Mouse (Mus musculus) testis, postnatal 14 days (tissue): ENCODE data around the gene 9330182O14Rik.

Experiments
- DNase-seq: peaks from one replicate; pipeline ENCODE4 v3.0.0; 2021; ENCODE audit warnings: low spot score

9330182O14Rik gene

GRCm38 (mm10) chr15:40134152-40134792 lies at the start of gene 9330182O14Rik:
Gene 9330182O14Rik (plus strand): TSS chr15:40134365.
- DNase-seq = no peak

GRCm38 (mm10) chr15:40103304-40103703 lies 30.9 kb upstream of the 9330182O14Rik start:
- DNase-seq = no peak

- DNase-seq = no peak
Observed at GRCm38 (mm10) chr15:40105712-40106111, 28.5 kb upstream of the 9330182O14Rik start.

- no peak for DNase-seq
Observed at GRCm38 (mm10) chr15:40113888-40114576, 20.1 kb upstream of the 9330182O14Rik start.

GRCm38 (mm10) chr15:40114600-40115271 lies 19.4 kb upstream of the 9330182O14Rik start:
- DNase-seq = no peak

GRCm38 (mm10) chr15:40116396-40116795 lies 17.8 kb upstream of the 9330182O14Rik start:
- no peak for DNase-seq

DNA sequence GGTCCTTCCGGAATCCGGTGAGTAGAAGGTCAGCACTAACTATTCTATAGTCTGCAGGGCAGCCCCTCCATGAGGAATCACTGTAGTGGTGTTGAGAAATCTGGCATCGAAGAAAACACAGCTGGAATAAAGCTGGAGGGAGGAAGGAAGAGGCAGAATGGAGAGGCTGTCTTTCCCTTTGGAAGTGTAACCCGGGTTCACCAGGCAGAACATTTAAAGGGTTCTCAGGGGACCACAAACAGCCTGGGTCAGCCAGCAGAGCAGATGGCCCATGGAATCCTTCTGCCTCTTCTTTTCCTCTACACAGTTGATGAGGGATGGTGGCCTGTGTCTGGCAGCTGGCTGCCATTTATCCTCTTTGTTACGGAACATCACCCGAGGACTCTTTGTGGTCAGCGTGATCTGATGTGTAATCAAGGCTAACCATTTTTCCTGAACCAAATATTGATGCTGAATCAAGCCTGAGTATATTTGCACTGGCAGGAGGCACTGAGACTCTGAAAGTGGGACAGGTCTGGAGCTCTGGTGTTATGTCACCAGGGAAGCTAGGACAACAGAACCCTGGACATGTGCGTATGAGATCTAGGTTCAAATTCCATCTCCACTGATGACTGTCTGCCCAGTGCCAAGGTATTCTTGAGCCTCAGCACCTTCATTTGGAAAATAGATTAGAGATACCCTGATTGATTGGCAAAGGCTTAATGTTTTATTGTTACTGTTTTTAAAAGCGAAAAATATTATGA lies 9.8 kb upstream of the 9330182O14Rik start:
- DNase-seq = no peak

DNA sequence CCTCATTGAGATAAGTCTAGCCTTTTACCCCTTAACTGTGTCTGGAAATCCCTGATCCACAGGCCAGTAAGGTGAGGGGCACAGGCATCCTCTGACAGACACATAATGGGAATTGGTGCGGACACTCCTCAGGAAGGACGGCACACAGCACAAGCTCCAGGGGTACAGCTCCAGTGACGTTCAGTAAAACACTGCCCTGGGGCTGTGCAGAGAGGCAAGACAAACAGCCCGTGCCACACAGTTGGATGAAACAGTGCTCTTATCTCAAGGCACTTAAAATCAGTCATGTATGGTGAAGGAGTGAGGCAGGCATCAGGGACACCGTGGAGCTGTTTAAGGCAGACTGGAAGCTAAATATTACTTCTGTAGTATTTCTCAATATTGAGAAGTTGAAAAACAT lies 4.7 kb upstream of the 9330182O14Rik start:
- no peak for DNase-seq

DNA sequence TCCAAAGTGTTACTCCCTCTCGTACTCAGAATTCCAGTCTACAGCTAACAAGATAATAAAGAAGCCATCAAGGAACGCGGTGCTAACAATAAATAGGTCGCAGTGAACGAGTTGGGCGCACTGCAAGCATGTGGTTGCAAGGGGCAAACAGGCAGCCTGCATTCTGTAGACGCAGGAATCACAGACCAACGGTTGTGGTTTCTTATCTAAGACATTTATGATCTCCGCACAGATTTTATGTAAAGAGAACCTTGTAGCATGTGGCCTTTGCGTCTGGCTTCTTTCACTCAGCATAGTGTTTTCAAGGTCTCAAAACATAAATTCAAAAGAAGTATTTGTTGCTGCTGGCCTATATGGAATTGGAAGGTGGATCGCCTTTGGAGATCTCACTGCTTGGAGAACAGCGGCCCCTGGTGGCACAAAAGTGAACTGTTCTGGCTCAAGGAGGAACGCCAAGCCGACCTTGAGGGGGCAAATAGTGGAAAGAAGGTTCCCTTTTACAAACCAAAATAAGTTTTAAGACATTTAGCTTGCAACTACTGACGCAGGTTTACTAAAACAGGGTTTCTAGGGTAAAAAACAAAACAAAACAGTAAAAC lies 3.2 kb upstream of the 9330182O14Rik start:
- DNase-seq = peak; percentile 54

GRCm38 (mm10) chr15:40132408-40132807 lies 1.8 kb upstream of the 9330182O14Rik start:
- no peak for DNase-seq

DNA sequence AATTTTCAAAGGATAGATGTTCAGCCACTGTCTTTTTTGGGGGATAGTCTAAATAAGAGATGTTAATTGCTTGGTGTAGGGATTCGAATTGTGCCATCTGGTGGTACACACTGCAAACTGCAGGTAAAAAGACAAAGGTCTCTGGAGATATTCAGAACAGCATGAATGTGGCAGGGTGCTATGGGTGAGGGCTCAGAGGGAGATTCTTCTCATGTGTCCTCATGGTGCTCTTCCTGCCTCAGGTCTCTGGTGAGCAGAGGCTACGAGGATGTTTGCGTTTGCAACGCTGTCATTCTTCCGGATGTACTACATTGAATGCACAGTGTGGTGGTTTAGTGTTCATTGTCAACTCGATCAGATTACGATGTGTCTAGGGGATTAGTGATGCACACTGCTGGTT lies 10.1 kb downstream of the 9330182O14Rik start:
- no peak for DNase-seq

DNA sequence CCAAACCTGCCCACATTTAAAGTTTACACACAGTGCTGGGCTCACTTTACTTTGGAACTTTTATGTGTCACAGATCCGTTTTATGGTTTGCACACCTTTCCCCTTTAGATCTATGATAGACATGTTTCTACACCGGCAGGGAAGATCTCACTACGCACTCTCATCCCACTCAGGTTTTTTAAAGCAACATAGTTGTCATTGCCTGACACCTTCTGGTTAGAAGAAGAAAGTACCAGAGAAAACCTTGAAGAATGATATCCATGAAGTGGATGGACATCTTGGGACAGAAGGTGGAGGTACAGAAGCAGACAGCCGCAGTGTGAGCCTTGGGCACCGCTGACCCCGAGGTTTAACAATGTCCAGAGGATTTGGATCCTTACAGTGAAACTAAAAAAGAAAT lies 23.5 kb downstream of the 9330182O14Rik start:
- no peak for DNase-seq

GRCm38 (mm10) chr15:40166560-40167275 lies 32.6 kb downstream of the 9330182O14Rik start:
- DNase-seq = peak; percentile 27

GRCm38 (mm10) chr15:40167276-40168139 lies 33.3 kb downstream of the 9330182O14Rik start:
- DNase-seq = no peak

DNA sequence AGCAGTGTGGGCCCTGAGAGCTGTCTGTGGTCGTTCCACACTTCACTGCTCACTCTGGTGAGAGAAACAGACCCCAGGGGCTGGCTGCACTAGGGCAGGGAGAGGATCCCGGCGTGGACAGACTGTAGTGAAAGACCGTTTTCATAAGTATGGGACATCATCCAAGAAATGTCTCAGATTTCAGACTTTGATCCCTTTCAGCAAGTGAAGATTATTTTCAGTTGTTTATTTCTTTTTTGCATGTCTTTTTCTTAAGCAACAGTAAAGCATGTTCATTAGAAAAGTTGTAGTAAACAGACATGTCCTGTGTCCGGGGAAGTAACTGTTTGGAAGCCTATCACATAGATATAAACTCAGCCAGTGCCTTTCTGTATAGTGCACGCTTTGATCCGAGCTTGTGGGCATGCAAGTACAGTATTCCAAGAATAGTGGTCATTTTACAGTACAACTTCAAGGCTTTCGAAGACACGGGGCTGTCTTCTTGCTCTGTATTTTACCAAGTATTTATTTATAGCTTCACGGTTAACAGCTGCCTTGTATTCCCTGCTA lies 34.0 kb downstream of the 9330182O14Rik start:
- no peak for DNase-seq

DNA sequence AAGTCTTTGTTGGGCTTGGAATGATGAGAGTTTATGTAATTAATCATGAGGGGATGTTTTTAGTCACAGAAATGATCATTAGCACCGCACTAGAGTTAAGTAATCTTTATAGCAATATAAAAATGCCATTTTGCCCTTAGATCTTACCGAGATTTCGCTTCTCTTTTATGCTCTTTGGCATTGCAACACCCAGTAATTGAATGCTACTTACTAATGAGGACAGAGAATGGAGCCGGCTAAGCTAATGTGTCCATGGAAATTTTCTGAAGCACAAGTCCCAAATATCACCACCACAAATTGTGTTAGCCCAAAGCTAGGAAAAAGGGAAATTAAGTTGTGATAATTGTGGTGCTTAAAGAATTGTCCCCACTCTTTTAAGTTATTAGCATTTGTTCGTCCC lies 34.9 kb downstream of the 9330182O14Rik start:
- no peak for DNase-seq

- DNase-seq = no peak
Observed at GRCm38 (mm10) chr15:40169705-40170104, 35.5 kb downstream of the 9330182O14Rik start.

DNA sequence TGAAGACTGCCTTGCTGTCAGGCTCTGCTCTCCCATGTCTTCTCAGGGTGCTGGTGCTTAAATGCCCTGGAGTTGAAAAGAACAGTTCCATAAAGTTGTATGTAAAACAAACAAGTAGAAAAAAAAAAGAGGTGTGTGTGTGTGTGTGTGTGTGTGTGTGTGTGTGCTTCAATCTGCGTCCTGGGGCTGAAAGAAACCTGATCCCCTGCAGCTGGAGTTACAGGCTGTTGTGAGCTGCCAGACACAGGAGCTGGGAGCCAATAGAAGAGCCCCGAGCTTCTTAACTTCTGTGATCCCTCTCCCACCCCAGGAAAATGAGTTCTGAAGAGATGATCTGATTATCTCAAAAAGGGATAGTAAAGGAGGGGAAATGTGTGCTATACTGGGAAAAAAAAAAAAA lies 45.3 kb downstream of the 9330182O14Rik start:
- DNase-seq = no peak

GRCm38 (mm10) chr15:40187017-40187416 lies 52.9 kb downstream of the 9330182O14Rik start:
- no peak for DNase-seq
